Mouse (Mus musculus): ENCODE data around the gene Lin9. TPM values are rescaled to one million over a fixed set of nuclear protein-coding genes. Genes with fewer than 3 reads are reported as not detected.
A peak's percentile ranks its signal among the peaks of the same experiment; 100 is the strongest.
"Not testable (repeated sequence)": the region's sequence is repeated elsewhere in the genome, so short reads cannot be mapped to it uniquely, and the experiment has no call there.

The Lin9 gene
- polyA plus RNA-seq (2012; rRNA removed), result 3.8 and 3.9 TPM in 2 replicates

- WGBS, result under 1% methylated on average over 42 of the region's 47 CpGs
- TF ChIP-seq CTCF (IDR thresholded peaks at IDR 0.05; ENCODE audit: extremely low read depth, insufficient read depth, insufficient read length, insufficient replicate concordance) (no peak), POLR2A (IDR thresholded peaks at IDR 0.05; ENCODE audit: low read depth, low read length) (peak; percentile 56)
- no peaks in the 10 kb centered on the region for H3K36me3 ChIP-seq (ENCODE audit: control insufficient read depth, insufficient read depth, low read length)
Observed at GRCm38 (mm10) chr1:180641137-180641517, at the start of gene Lin9. TSS of gene Lin9 (plus strand) at chr1:180641150.

GRCm38 (mm10) chr1:180600578-180600977, 40.4 kb upstream of the Lin9 start:
- DNase-seq (ENCODE audit: low read depth in 1 of 2, low spot score in 2 of 2), result no peak
- TF ChIP-seq CTCF (IDR thresholded peaks at IDR 0.05; ENCODE audit: extremely low read depth, insufficient read depth, insufficient read length, insufficient replicate concordance) (no peak), POLR2A (IDR thresholded peaks at IDR 0.05; ENCODE audit: low read depth, low read length) (no peak)
- WGBS, result 44% methylated on average over 6 of the region's 6 CpGs
- Histone ChIP-seq H3K4me1 (ENCODE audit: control insufficient read depth, insufficient read depth, insufficient read length) (peaks cover 28% of the 10 kb centered on the region; the same call in 1 of the 2 replicates), H3K4me3 (ENCODE audit: extremely low read depth, insufficient read depth, insufficient read length) (no peak overlapping the region), H3K27me3 (ENCODE audit: control insufficient read depth, insufficient read depth, low read length) (no peaks in the 10 kb centered on the region), H3K36me3 (ENCODE audit: control insufficient read depth, insufficient read depth, low read length) (peaks cover 44% of the 10 kb centered on the region), H3K27ac (ENCODE audit: insufficient read depth, low read length) (peak overlapping the region; percentile 60; the same call in 1 of the 2 replicates)

More at GRCm38 (mm10) chr1:180641137-180641517, at the start of gene Lin9:
- no peaks in the 10 kb centered on the region for H3K27me3 ChIP-seq (ENCODE audit: control insufficient read depth, insufficient read depth, low read length)
- DNase-seq (ENCODE audit: low read depth in 1 of 2, low spot score in 2 of 2), result peak; percentile 63 to 93
- peak within 1 kb of the TSS; percentile 97 for H3K4me3 ChIP-seq (ENCODE audit: extremely low read depth, insufficient read depth, insufficient read length)
- peak within 1 kb of the TSS; percentile 83 for H3K27ac ChIP-seq (ENCODE audit: insufficient read depth, low read length)
- H3K4me1 ChIP-seq (ENCODE audit: control insufficient read depth, insufficient read depth, insufficient read length), result 0 out of 2 replicates have a peak, but pooled peaks cover 2% of the 10 kb centered on the region

- WGBS, result 21% methylated on average over 6 of the region's 6 CpGs
- Histone ChIP-seq H3K27ac (ENCODE audit: insufficient read depth, low read length) (peak overlapping the region; percentile 93), H3K36me3 (ENCODE audit: control insufficient read depth, insufficient read depth, low read length) (peaks cover 36% of the 10 kb centered on the region), H3K4me1 (ENCODE audit: control insufficient read depth, insufficient read depth, insufficient read length) (peaks cover 29% of the 10 kb centered on the region; the same call in 1 of the 2 replicates), H3K27me3 (ENCODE audit: control insufficient read depth, insufficient read depth, low read length) (no peaks in the 10 kb centered on the region), H3K4me3 (ENCODE audit: extremely low read depth, insufficient read depth, insufficient read length) (no peak overlapping the region)
- DNase-seq (ENCODE audit: low read depth in 1 of 2, low spot score in 2 of 2), result peak; percentile 44 to 72
- TF ChIP-seq CTCF (IDR thresholded peaks at IDR 0.05; ENCODE audit: extremely low read depth, insufficient read depth, insufficient read length, insufficient replicate concordance), result no peak
- no peak; the same call in 1 of the 2 replicates for TF ChIP-seq POLR2A (IDR thresholded peaks at IDR 0.05; ENCODE audit: low read depth, low read length)
Observed at GRCm38 (mm10) chr1:180601806-180602205, 39.1 kb upstream of the Lin9 start.

GRCm38 (mm10) chr1:180604579-180604978, 36.4 kb upstream of the Lin9 start:
- Histone ChIP-seq H3K27ac (ENCODE audit: insufficient read depth, low read length) (peak overlapping the region; percentile 1; the same call in 1 of the 2 replicates), H3K4me3 (ENCODE audit: extremely low read depth, insufficient read depth, insufficient read length) (no peak overlapping the region), H3K4me1 (ENCODE audit: control insufficient read depth, insufficient read depth, insufficient read length) (peaks cover 31% of the 10 kb centered on the region; the same call in 1 of the 2 replicates), H3K36me3 (ENCODE audit: control insufficient read depth, insufficient read depth, low read length) (peaks cover 9% of the 10 kb centered on the region), H3K27me3 (ENCODE audit: control insufficient read depth, insufficient read depth, low read length) (no peaks in the 10 kb centered on the region)
- no peak for DNase-seq (ENCODE audit: low read depth in 1 of 2, low spot score in 2 of 2)
- TF ChIP-seq POLR2A (IDR thresholded peaks at IDR 0.05; ENCODE audit: low read depth, low read length), result no peak
- 47% methylated on average over 4 of the region's 4 CpGs for WGBS

GRCm38 (mm10) chr1:180606106-180606505, 34.8 kb upstream of the Lin9 start:
- no peaks in the 10 kb centered on the region for H3K27me3 ChIP-seq (ENCODE audit: control insufficient read depth, insufficient read depth, low read length)
- no peak overlapping the region for H3K27ac ChIP-seq (ENCODE audit: insufficient read depth, low read length)
- H3K4me1 ChIP-seq (ENCODE audit: control insufficient read depth, insufficient read depth, insufficient read length), result peaks cover 23% of the 10 kb centered on the region; the same call in 1 of the 2 replicates
- no peak overlapping the region for H3K4me3 ChIP-seq (ENCODE audit: extremely low read depth, insufficient read depth, insufficient read length)
- WGBS, result 48% methylated on average over 3 of the region's 3 CpGs
- no peaks in the 10 kb centered on the region for H3K36me3 ChIP-seq (ENCODE audit: control insufficient read depth, insufficient read depth, low read length)
- TF ChIP-seq CTCF (IDR thresholded peaks at IDR 0.05; ENCODE audit: extremely low read depth, insufficient read depth, insufficient read length, insufficient replicate concordance) (no peak), POLR2A (IDR thresholded peaks at IDR 0.05; ENCODE audit: low read depth, low read length) (no peak)
- peak in 1 of 2 experiments; percentile 31 for DNase-seq (ENCODE audit: low read depth in 1 of 2, low spot score in 2 of 2)

- DNase-seq (ENCODE audit: low read depth in 1 of 2, low spot score in 2 of 2), result no peak
- Histone ChIP-seq H3K4me1 (ENCODE audit: control insufficient read depth, insufficient read depth, insufficient read length) (peaks cover 20% of the 10 kb centered on the region; the same call in 1 of the 2 replicates), H3K4me3 (ENCODE audit: extremely low read depth, insufficient read depth, insufficient read length) (no peak overlapping the region), H3K27me3 (ENCODE audit: control insufficient read depth, insufficient read depth, low read length) (no peaks in the 10 kb centered on the region), H3K36me3 (ENCODE audit: control insufficient read depth, insufficient read depth, low read length) (no peaks in the 10 kb centered on the region), H3K27ac (ENCODE audit: insufficient read depth, low read length) (no peak overlapping the region; the same call in 1 of the 2 replicates)
- WGBS, result 82% methylated on average over 10 of the region's 10 CpGs
- TF ChIP-seq POLR2A (IDR thresholded peaks at IDR 0.05; ENCODE audit: low read depth, low read length), result no peak
- TF ChIP-seq CTCF (IDR thresholded peaks at IDR 0.05; ENCODE audit: extremely low read depth, insufficient read depth, insufficient read length, insufficient replicate concordance), result no peak
Observed at GRCm38 (mm10) chr1:180606796-180607577, 34.0 kb upstream of the Lin9 start.

GRCm38 (mm10) chr1:180607578-180607879, 33.4 kb upstream of the Lin9 start:
- Histone ChIP-seq H3K4me1 (ENCODE audit: control insufficient read depth, insufficient read depth, insufficient read length) (peaks cover 17% of the 10 kb centered on the region; the same call in 1 of the 2 replicates), H3K27ac (ENCODE audit: insufficient read depth, low read length) (no peak overlapping the region), H3K4me3 (ENCODE audit: extremely low read depth, insufficient read depth, insufficient read length) (no peak overlapping the region), H3K27me3 (ENCODE audit: control insufficient read depth, insufficient read depth, low read length) (no peaks in the 10 kb centered on the region), H3K36me3 (ENCODE audit: control insufficient read depth, insufficient read depth, low read length) (no peaks in the 10 kb centered on the region)
- WGBS, result 72% methylated on average over 2 of the region's 2 CpGs
- no peak for DNase-seq (ENCODE audit: low read depth in 1 of 2, low spot score in 2 of 2)
- TF ChIP-seq POLR2A (IDR thresholded peaks at IDR 0.05; ENCODE audit: low read depth, low read length) (no peak), CTCF (IDR thresholded peaks at IDR 0.05; ENCODE audit: extremely low read depth, insufficient read depth, insufficient read length, insufficient replicate concordance) (no peak)

- H3K4me1 ChIP-seq (ENCODE audit: control insufficient read depth, insufficient read depth, insufficient read length); H3K27me3 ChIP-seq (ENCODE audit: control insufficient read depth, insufficient read depth, low read length); H3K27ac ChIP-seq (ENCODE audit: insufficient read depth, low read length); DNase-seq (ENCODE audit: low read depth in 1 of 2, low spot score in 2 of 2); H3K36me3 ChIP-seq (ENCODE audit: control insufficient read depth, insufficient read depth, low read length); H3K4me3 ChIP-seq (ENCODE audit: extremely low read depth, insufficient read depth, insufficient read length): not testable (repeated sequence)
- 96% methylated on average over 11 of the region's 14 CpGs for WGBS
Observed at GRCm38 (mm10) chr1:180611842-180612241, 29.1 kb upstream of the Lin9 start.
